Mouse (Mus musculus): ENCODE measurements around the gene Cmya5. TPM values are rescaled to one million over a fixed set of nuclear protein-coding genes. Genes with fewer than 3 reads are reported as not detected.
A peak's percentile ranks its signal among the peaks of the same experiment; 100 is the strongest.
"Not testable (repeated sequence)": the region's sequence is repeated elsewhere in the genome, so short reads cannot be mapped to it uniquely, and the experiment has no call there.

Gene Cmya5
- polyA plus RNA-seq, 1 experiment from 2014 or later, result 3.1 TPM

DNA sequence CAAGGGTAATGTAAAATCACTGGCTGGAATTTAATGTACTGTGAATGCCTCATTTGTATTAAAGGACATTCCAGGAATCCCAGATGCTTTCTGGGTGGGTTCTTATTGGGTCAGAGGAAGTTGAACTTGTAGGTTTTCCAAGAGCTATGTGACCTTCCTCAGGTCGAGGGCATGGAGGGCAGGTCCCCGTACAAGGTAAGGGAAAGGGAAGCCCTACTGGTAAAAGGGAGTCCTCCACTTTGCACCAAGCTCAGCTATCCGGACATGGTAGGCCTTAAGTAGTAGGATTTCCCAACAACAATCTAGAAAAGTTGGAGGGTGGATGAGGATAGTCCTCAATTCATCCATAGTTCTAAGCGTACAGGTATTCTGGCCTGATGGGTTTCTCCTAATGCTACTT, 58.8 kb downstream of the Cmya5 start:
- Histone ChIP-seq H3K4me3 (no peak overlapping the region), H3K36me3 (peaks cover 23% of the 10 kb centered on the region), H3K27me3 (replicated peaks) (no peaks in the 10 kb centered on the region), H3K9me3 (no peaks in the 10 kb centered on the region), H3K4me2 (no peak overlapping the region), H3K9ac (no peak overlapping the region), H3K27ac (replicated peaks) (no peak overlapping the region), H3K4me1 (no peaks in the 10 kb centered on the region)
- no peak for ATAC-seq (ENCODE audit: extremely low read depth, insufficient number of reproducible peaks, low FRiP score, low TSS enrichment)
- WGBS, result 80% methylated on average over 4 of the region's 4 CpGs

DNA sequence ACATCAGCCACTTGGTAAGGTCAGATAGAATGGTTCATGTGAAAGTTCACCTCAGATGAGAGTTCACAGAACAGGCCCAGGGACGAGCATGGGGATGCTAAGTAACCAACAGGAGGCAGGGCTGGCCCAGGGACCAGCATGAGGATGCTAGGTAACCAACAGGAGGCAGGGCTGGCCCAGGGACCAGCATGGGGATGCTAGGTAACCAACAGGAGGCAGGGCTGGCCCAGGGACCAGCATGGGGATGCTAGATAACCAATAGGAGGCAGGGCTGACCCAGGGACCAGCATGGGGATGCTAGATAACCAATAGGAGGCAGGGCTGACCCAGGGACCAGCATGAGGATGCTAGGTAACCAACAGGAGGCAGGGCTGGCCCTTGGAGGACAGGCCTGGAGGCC, 62.2 kb downstream of the Cmya5 start:
- H3K4me2 ChIP-seq; H3K4me3 ChIP-seq; H3K27ac ChIP-seq (replicated peaks); H3K4me1 ChIP-seq; ATAC-seq (ENCODE audit: extremely low read depth, insufficient number of reproducible peaks, low FRiP score, low TSS enrichment); H3K9me3 ChIP-seq; H3K9ac ChIP-seq; H3K27me3 ChIP-seq (replicated peaks): not testable (repeated sequence)
- 70% methylated on average over 1 of the region's 1 CpGs for WGBS
- peaks cover 26% of the 10 kb centered on the region for H3K36me3 ChIP-seq

DNA sequence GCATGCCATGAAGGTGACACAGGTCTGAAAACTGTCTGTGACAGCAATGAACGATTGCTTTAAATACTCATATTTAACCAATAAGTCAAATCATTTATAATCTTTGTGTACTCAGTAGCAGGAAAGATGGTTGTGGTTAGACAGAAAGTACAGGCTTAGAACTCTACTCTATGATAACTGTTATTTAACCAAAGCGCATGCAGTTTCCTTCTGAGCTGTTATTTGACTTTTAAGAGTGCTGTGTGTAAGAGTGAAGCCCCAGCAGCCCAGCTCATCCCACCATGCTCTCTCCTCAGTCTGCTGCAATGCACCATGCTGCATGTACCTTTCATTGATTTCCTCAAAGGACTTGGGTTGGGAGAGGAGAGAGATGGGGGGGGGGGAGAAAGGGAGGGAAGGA, 63.7 kb downstream of the Cmya5 start:
- Histone ChIP-seq H3K9ac (no peak overlapping the region), H3K27me3 (replicated peaks) (no peaks in the 10 kb centered on the region), H3K36me3 (peaks cover 37% of the 10 kb centered on the region), H3K27ac (replicated peaks) (no peak overlapping the region), H3K4me3 (no peak overlapping the region), H3K4me2 (no peak overlapping the region), H3K4me1 (no peaks in the 10 kb centered on the region), H3K9me3 (peaks cover 7% of the 10 kb centered on the region; the same call in 1 of the 2 replicates)
- WGBS, result 75% methylated on average over 2 of the region's 2 CpGs
- no peak for ATAC-seq (ENCODE audit: extremely low read depth, insufficient number of reproducible peaks, low FRiP score, low TSS enrichment)

DNA sequence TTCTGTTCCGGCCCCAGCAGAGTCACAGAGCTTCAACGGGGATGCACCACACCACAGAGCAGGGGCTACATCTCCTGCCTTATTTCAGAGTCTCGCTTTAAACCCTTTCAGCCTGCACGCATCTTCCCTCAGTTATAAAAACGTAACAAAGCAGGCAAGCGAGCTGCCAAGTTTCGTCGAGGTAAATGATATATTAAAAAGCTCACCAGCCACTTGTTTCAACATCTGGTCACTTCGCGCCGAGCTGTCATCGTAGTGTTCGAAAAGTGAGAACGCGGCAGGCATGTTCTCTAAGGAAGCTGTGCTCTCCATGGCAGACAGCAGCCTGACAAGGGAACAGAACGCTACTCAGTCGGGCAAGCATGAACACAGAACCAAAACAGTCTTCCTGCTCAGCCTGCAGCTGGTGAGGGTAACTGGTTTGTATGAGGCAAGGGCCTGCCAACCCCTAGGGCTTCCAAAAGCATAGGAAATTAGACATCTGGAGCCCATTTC, 70.3 kb downstream of the Cmya5 start:
- no peak for ATAC-seq (ENCODE audit: extremely low read depth, insufficient number of reproducible peaks, low FRiP score, low TSS enrichment)
- peak overlapping the region; percentile 42 for H3K4me2 ChIP-seq

DNA sequence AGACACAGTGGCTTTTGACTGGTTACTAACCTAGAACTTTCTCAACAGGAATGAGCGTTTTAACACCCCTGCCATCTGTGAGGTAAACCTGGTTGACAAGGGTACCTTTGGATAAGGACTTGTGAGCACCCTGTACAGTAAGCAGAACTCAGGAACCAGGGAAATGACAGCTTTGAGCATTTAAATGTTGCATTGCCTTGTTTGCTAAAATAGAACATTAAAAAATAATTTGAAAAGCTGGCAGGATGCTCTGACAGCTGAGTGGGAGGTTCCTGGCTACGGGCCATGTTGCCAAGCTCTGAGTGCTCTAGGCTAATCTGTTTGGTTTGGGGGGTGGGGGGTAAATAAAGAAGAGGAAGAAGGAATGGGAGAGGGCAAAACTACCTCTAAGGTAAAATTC, 70.9 kb downstream of the Cmya5 start:
- Histone ChIP-seq H3K36me3 (peaks cover 32% of the 10 kb centered on the region), H3K27ac (replicated peaks) (no peak overlapping the region), H3K4me1 (peaks cover 25% of the 10 kb centered on the region), H3K9me3 (peaks cover 7% of the 10 kb centered on the region; the same call in 1 of the 2 replicates), H3K4me2 (no peak overlapping the region), H3K9ac (no peak overlapping the region), H3K27me3 (replicated peaks) (no peaks in the 10 kb centered on the region), H3K4me3 (no peak overlapping the region)
- 43% methylated on average over 2 of the region's 2 CpGs for WGBS
- no peak for ATAC-seq (ENCODE audit: extremely low read depth, insufficient number of reproducible peaks, low FRiP score, low TSS enrichment)

More for the DNA sequence above, 70.3 kb downstream of the Cmya5 start:
- Histone ChIP-seq H3K36me3 (peaks cover 33% of the 10 kb centered on the region), H3K9me3 (peaks cover 7% of the 10 kb centered on the region; the same call in 1 of the 2 replicates), H3K4me3 (no peak overlapping the region), H3K9ac (no peak overlapping the region), H3K4me1 (peaks cover 25% of the 10 kb centered on the region), H3K27me3 (replicated peaks) (no peaks in the 10 kb centered on the region), H3K27ac (replicated peaks) (no peak overlapping the region)
- 47% methylated on average over 17 of the region's 17 CpGs for WGBS

DNA sequence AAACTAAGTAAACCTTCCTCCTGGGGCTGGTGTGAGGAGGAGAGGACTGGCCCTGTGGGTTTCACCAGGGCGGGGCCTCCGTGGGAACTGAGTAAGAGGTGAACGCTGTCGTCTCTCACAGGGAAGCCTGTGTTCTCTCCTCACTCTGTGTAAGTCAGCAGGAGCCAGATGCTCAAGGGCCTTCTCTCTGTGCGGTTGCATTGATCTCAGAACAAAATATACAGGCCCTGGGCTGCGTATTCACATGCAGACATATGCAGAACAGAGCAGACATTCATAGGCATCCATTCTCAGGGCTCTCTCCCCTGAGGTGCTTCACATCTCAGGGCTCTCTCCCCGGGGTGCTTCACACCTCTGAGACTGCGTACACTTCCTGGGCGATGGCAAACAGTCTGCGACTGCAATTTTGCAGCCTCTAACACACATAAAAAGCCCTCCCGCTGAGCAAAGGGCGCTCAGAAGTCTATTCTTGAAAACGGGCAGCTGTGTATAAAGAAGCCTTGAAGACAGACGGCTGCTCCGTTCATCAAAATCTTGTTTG, 71.6 kb downstream of the Cmya5 start:
- no peaks in the 10 kb centered on the region for H3K27me3 ChIP-seq (replicated peaks)
- peaks cover 32% of the 10 kb centered on the region for H3K36me3 ChIP-seq
- H3K4me2 ChIP-seq, result no peak overlapping the region
- ATAC-seq (ENCODE audit: extremely low read depth, insufficient number of reproducible peaks, low FRiP score, low TSS enrichment), result no peak
- no peak overlapping the region for H3K27ac ChIP-seq (replicated peaks)
- H3K4me3 ChIP-seq, result no peak overlapping the region
- no peak overlapping the region for H3K9ac ChIP-seq
- H3K4me1 ChIP-seq, result peaks cover 25% of the 10 kb centered on the region
- H3K9me3 ChIP-seq, result peaks cover 7% of the 10 kb centered on the region; the same call in 1 of the 2 replicates
- WGBS, result 33% methylated on average over 15 of the region's 15 CpGs

DNA sequence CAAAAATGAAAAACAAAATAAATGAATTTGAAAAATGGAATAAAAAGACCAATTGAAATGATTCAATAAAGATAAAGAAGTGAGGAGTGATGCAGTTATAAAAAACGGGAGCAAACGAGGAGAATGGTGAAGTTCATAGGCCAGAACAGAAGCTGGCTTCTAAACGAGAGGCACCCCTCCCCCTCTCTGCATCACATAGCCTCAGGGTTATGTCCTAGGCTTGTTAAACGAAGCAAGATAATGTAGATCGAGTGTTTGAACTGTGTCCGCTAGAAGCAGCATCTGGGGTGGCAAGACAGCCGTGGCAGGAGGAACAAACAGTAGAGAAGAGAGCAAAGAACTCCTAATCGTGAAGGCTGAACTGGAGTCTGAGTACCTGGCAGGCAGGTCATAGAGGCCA, 74.1 kb downstream of the Cmya5 start:
- no peaks in the 10 kb centered on the region for H3K27me3 ChIP-seq (replicated peaks)
- no peak overlapping the region for H3K27ac ChIP-seq (replicated peaks)
- no peak overlapping the region for H3K4me2 ChIP-seq
- no peak overlapping the region for H3K9ac ChIP-seq
- peaks cover 22% of the 10 kb centered on the region for H3K36me3 ChIP-seq
- no peak for ATAC-seq (ENCODE audit: extremely low read depth, insufficient number of reproducible peaks, low FRiP score, low TSS enrichment)
- H3K4me3 ChIP-seq, result no peak overlapping the region
- H3K9me3 ChIP-seq, result no peaks in the 10 kb centered on the region
- H3K4me1 ChIP-seq, result peaks cover 25% of the 10 kb centered on the region
- 47% methylated on average over 8 of the region's 8 CpGs for WGBS

DNA sequence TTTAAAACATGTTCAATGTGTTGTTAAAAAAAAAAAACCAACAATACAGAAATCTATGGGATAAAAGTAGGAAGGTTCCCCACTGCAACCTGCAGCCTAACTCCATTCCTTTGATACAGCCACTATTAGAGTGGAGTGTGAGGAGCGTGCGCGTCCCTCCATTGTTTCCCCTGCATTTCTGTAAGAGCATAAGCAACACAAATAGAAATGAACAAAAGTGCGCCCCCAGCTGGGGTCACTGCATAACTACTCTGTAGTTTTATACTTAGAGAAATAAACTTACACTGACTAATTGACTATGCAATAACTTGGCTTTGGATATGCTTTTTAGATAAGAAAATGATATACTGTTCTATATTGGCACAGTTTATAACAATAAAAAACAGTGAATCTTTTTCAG, 75.0 kb downstream of the Cmya5 start:
- ATAC-seq (ENCODE audit: extremely low read depth, insufficient number of reproducible peaks, low FRiP score, low TSS enrichment), result no peak
- 62% methylated on average over 4 of the region's 4 CpGs for WGBS
- Histone ChIP-seq H3K4me2 (no peak overlapping the region), H3K27me3 (replicated peaks) (no peaks in the 10 kb centered on the region), H3K4me3 (no peak overlapping the region), H3K9me3 (no peaks in the 10 kb centered on the region), H3K4me1 (peaks cover 24% of the 10 kb centered on the region), H3K9ac (no peak overlapping the region), H3K27ac (replicated peaks) (no peak overlapping the region), H3K36me3 (peaks cover 22% of the 10 kb centered on the region)

DNA sequence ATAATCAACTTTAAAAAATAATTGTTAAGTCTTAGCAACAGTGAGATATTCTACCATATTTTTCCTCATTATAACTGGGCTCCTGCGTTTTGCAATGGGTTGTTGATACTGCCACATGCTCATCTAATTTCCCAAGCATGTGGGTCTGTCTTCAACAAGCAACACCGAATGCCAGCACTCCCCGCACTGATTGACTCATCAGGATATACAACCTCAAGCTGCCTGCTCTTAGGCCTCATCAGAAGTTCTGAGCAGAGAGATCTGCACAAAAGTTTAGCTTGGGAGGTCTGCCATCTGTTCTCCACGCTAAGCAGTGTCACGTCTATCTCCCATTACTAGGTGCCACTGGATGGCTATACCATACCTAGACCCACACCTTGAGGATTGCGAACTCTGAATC, 76.2 kb downstream of the Cmya5 start:
- Histone ChIP-seq H3K27ac (replicated peaks) (no peak overlapping the region), H3K27me3 (replicated peaks) (no peaks in the 10 kb centered on the region), H3K4me2 (no peak overlapping the region), H3K9me3 (no peaks in the 10 kb centered on the region), H3K4me3 (no peak overlapping the region), H3K36me3 (peaks cover 22% of the 10 kb centered on the region), H3K9ac (no peak overlapping the region), H3K4me1 (peaks cover 14% of the 10 kb centered on the region)
- ATAC-seq (ENCODE audit: extremely low read depth, insufficient number of reproducible peaks, low FRiP score, low TSS enrichment), result no peak
- 81% methylated on average over 6 of the region's 6 CpGs for WGBS

DNA sequence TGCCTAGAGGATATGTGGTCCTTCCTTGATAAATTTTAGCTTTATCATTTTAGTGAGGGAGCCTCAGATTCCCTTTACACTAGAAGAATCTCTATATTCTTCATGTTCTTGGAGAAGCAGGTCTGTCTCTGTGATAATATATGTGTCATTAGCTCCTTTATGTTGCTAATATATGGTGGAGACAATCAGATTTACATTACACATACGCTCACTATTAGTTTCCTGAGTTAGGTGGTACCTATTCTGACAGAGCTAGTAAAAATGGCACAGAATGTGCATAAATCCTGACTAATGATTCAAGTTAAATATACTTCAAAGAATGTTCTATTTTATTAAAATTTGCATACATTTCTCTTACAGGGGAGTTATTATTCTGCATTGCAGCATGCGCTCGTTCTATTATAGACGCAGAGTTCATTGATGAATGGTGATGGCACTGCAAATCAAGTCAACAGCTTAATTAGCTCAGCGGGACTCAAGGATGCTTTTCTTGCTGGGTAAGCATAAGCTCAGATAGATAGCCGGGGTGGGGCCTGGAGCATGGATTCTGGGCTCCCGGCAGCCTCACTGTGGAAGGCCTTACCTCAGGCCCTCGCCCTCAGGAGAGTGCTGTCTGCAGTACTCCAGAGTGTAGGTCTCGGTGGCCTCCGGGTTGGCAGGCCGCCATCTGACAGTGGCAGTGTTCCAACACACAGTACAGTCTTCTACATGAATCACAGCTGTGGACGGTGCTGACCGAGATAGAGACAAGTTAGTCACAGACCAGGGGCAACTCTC, 81.5 kb downstream of the Cmya5 start:
- Histone ChIP-seq H3K27ac (replicated peaks) (no peak overlapping the region), H3K4me3 (no peak overlapping the region), H3K4me2 (no peak overlapping the region), H3K4me1 (peaks cover 8% of the 10 kb centered on the region), H3K27me3 (replicated peaks) (no peaks in the 10 kb centered on the region), H3K9ac (no peak overlapping the region), H3K36me3 (peaks cover 12% of the 10 kb centered on the region), H3K9me3 (no peaks in the 10 kb centered on the region)
- 52% methylated on average over 13 of the region's 13 CpGs for WGBS
- ATAC-seq (ENCODE audit: extremely low read depth, insufficient number of reproducible peaks, low FRiP score, low TSS enrichment), result no peak

DNA sequence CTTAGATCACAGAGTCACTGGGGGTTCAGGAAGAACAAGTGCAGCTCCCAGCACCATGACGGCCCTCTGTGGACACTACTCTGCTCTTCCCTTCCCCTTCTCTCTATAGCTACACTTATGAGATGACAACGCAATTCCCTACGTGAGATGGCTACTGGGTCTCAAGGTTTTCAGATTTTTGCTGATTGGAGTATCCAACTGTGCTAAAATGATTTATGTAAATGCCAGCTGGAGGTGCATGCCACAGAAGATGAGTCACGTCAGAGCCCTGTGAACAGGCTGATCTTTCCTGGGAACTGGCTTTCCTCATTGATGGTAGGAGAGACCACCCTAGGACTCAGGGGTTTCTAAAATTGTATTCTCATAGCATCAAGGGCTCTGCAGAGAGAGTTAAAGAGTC, 83.2 kb downstream of the Cmya5 start:
- Histone ChIP-seq H3K4me3 (no peak overlapping the region), H3K36me3 (peaks cover 2% of the 10 kb centered on the region; the same call in 1 of the 2 replicates), H3K4me2 (no peak overlapping the region), H3K27me3 (replicated peaks) (no peaks in the 10 kb centered on the region), H3K9me3 (no peaks in the 10 kb centered on the region), H3K9ac (no peak overlapping the region), H3K27ac (replicated peaks) (no peak overlapping the region), H3K4me1 (peaks cover 13% of the 10 kb centered on the region)
- WGBS, result 81% methylated on average over 4 of the region's 4 CpGs
- ATAC-seq (ENCODE audit: extremely low read depth, insufficient number of reproducible peaks, low FRiP score, low TSS enrichment), result no peak

DNA sequence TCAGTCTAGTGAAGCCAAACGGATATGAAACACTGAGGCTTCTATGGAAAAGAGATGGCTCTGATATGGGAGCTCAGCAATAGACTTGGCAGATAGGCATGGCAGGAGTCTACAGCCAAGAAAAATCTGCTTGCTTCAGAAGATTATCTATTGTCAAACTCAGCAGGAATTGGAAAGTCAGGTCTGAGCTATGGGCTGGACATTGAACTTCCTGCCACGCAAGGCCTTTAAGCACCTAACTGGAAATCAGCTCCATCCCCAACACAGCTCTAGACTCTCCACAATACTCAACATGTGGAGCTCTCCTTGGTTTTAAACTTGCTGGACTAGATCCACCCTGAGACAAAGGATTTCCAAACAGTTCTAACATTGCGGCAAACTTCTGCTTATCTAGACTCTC, 84.1 kb downstream of the Cmya5 start:
- H3K4me3 ChIP-seq, result no peak overlapping the region
- whole genome bisulfite sequencing, result 75% methylated on average over 3 of the region's 3 CpGs
- no peak overlapping the region for H3K4me2 ChIP-seq
- H3K9ac ChIP-seq, result no peak overlapping the region
- no peaks in the 10 kb centered on the region for H3K9me3 ChIP-seq
- H3K4me1 ChIP-seq, result peaks cover 13% of the 10 kb centered on the region
- H3K27ac ChIP-seq (replicated peaks), result no peak overlapping the region
- no peaks in the 10 kb centered on the region for H3K27me3 ChIP-seq (replicated peaks)
- H3K36me3 ChIP-seq, result peaks cover 2% of the 10 kb centered on the region; the same call in 1 of the 2 replicates
- ATAC-seq (ENCODE audit: extremely low read depth, insufficient number of reproducible peaks, low FRiP score, low TSS enrichment), result no peak

All from heart, embryonic 13.5 days (tissue).